Mouse (Mus musculus): ENCODE results near the gene Mgat3. TPM values are rescaled to one million over a fixed set of nuclear protein-coding genes. Genes with fewer than 3 reads are reported as not detected.

Mgat3 gene
- polyA plus RNA-seq, 1 experiment from 2014 or later, result 0.55 TPM

GRCm38 (mm10) chr15:80133682-80134449 lies 39.7 kb upstream of the Mgat3 start:
- H3K4me3 ChIP-seq (ENCODE audit: low read depth, low read length), result peak overlapping the region; percentile 87
- H3K36me3 ChIP-seq (ENCODE audit: control insufficient read depth, insufficient read depth), result peaks cover 5% of the 10 kb centered on the region; the same call in 1 of the 2 replicates
- H3K27ac ChIP-seq (ENCODE audit: low read length), result peak overlapping the region; percentile 98
- peak; percentile 9 for ATAC-seq (ENCODE audit: low read depth)
- WGBS (ENCODE audit: insufficient replicate concordance), result 1% methylated on average over 14 of the region's 14 CpGs
- peak overlapping the region; percentile 93 for H3K4me2 ChIP-seq (ENCODE audit: low read depth, low read length)
- no peaks in the 10 kb centered on the region for H3K9me3 ChIP-seq (replicated peaks; ENCODE audit: control insufficient read depth, low read length)
- peak overlapping the region; percentile 91 for H3K9ac ChIP-seq (ENCODE audit: low read depth, low read length)
- H3K27me3 ChIP-seq (ENCODE audit: control insufficient read depth, insufficient read depth, low read depth, low read length), result no peaks in the 10 kb centered on the region
- H3K4me1 ChIP-seq (ENCODE audit: control insufficient read depth, low read depth, low read length), result peaks cover 75% of the 10 kb centered on the region

DNA sequence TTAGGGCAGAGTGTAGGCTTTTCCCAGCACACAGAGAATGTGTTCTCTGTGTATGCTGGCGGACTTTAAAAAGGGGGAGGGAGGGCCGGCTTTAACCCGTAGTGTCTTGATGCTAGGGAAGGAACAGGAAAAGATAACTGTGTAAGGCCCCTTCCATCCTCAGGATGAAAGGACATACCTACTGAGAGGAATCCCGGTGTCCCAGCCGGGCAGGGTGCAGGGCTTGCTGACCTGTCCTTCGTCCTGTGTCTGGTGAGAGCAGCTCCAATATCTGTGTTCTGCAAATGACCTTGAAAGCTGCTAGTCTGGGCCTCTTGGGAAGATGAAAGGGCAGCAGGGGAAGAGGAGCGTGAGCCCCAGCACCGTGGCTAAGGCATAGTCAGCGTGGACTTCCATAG lies 39.1 kb upstream of the Mgat3 start:
- WGBS (ENCODE audit: insufficient replicate concordance), result 38% methylated on average over 9 of the region's 9 CpGs
- H3K36me3 ChIP-seq (ENCODE audit: control insufficient read depth, insufficient read depth), result peaks cover 5% of the 10 kb centered on the region; the same call in 1 of the 2 replicates
- no peaks in the 10 kb centered on the region for H3K27me3 ChIP-seq (ENCODE audit: control insufficient read depth, insufficient read depth, low read depth, low read length)
- peak overlapping the region; percentile 98 for H3K27ac ChIP-seq (ENCODE audit: low read length)
- peak overlapping the region; percentile 91 for H3K9ac ChIP-seq (ENCODE audit: low read depth, low read length)
- H3K4me1 ChIP-seq (ENCODE audit: control insufficient read depth, low read depth, low read length), result peaks cover 74% of the 10 kb centered on the region
- no peaks in the 10 kb centered on the region for H3K9me3 ChIP-seq (replicated peaks; ENCODE audit: control insufficient read depth, low read length)
- peak overlapping the region; percentile 87 for H3K4me3 ChIP-seq (ENCODE audit: low read depth, low read length)
- ATAC-seq (ENCODE audit: low read depth), result no peak
- peak overlapping the region; percentile 93 for H3K4me2 ChIP-seq (ENCODE audit: low read depth, low read length)

- Histone ChIP-seq H3K27ac (ENCODE audit: low read length) (no peak overlapping the region), H3K9me3 (replicated peaks; ENCODE audit: control insufficient read depth, low read length) (no peaks in the 10 kb centered on the region), H3K4me3 (ENCODE audit: low read depth, low read length) (no peak overlapping the region), H3K36me3 (ENCODE audit: control insufficient read depth, insufficient read depth) (peaks cover 5% of the 10 kb centered on the region; the same call in 1 of the 2 replicates), H3K9ac (ENCODE audit: low read depth, low read length) (no peak overlapping the region), H3K27me3 (ENCODE audit: control insufficient read depth, insufficient read depth, low read depth, low read length) (no peaks in the 10 kb centered on the region), H3K4me2 (ENCODE audit: low read depth, low read length) (no peak overlapping the region), H3K4me1 (ENCODE audit: control insufficient read depth, low read depth, low read length) (peaks cover 63% of the 10 kb centered on the region)
- 82% methylated on average over 2 of the region's 2 CpGs for WGBS (ENCODE audit: insufficient replicate concordance)
- no peak for ATAC-seq (ENCODE audit: low read depth)
Measured at GRCm38 (mm10) chr15:80135499-80135898, 38.0 kb upstream of the Mgat3 start.

DNA sequence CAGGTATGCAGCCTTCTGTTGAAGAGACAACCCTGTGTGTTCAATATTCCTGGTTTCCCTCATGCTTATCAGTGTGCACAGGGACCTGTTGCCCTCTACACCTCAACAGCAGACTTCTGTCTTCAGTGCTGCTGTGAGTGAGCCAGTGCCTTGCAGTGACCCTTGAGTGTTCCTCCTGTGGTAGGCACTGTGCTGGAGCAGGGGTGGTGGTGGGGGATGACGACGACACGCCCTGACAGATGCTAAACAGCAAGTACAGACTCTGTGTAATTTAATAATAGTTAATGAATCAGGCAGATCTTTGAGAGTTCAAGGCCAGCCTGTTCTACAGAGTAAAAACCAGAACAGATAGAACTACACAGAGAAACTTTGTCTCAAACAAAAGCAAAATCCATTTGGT lies 36.9 kb upstream of the Mgat3 start:
- Histone ChIP-seq H3K36me3 (ENCODE audit: control insufficient read depth, insufficient read depth) (peaks cover 12% of the 10 kb centered on the region), H3K4me2 (ENCODE audit: low read depth, low read length) (no peak overlapping the region), H3K9me3 (replicated peaks; ENCODE audit: control insufficient read depth, low read length) (no peaks in the 10 kb centered on the region), H3K9ac (ENCODE audit: low read depth, low read length) (no peak overlapping the region), H3K27me3 (ENCODE audit: control insufficient read depth, insufficient read depth, low read depth, low read length) (no peaks in the 10 kb centered on the region), H3K4me1 (ENCODE audit: control insufficient read depth, low read depth, low read length) (peaks cover 53% of the 10 kb centered on the region), H3K27ac (ENCODE audit: low read length) (no peak overlapping the region), H3K4me3 (ENCODE audit: low read depth, low read length) (no peak overlapping the region)
- 83% methylated on average over 3 of the region's 3 CpGs for WGBS (ENCODE audit: insufficient replicate concordance)
- no peak for ATAC-seq (ENCODE audit: low read depth)

DNA sequence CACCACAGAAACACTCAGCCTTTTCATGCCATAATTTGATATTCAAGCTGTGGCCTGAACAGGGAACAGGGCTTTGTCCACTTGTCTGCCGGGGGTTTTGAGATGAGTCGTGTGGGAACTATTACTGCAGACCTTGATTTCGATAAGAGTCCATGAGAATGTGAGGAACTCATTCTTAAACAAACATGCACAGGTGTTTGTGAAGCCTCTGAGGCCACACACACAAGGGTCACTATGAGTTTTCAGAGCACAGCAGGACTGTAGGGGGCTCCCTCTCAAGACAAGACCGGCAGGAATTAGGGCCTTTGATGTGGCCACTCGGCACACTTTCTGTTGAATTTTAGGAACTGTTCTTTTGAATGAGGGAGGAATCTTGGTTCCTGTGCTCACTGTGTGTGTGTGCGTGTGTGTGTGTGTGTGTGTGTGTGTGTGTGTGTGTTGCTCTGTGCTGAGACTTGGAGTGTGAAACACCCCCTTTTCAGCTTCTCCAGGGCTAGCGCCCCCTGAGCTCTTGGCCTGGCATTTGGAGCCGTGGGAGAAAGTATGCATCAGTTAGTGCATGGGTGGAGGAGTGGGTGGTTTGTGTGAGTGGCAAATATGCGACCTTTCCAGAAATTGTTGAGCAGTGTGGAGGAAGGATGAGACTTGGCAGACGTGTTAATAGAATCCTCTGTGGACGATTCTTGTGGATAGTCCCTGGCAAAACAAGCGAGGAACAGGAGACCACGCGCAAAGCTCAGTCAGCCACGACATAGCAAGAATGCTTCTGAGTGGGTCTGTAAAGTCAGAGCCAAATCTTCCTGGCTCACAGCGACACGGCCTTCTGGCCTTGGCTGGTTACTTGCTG lies 35.4 kb upstream of the Mgat3 start:
- Histone ChIP-seq H3K9ac (ENCODE audit: low read depth, low read length) (no peak overlapping the region), H3K4me1 (ENCODE audit: control insufficient read depth, low read depth, low read length) (peaks cover 43% of the 10 kb centered on the region), H3K4me2 (ENCODE audit: low read depth, low read length) (no peak overlapping the region), H3K36me3 (ENCODE audit: control insufficient read depth, insufficient read depth) (peaks cover 18% of the 10 kb centered on the region), H3K27ac (ENCODE audit: low read length) (no peak overlapping the region; the same call in 1 of the 2 replicates), H3K27me3 (ENCODE audit: control insufficient read depth, insufficient read depth, low read depth, low read length) (no peaks in the 10 kb centered on the region), H3K9me3 (replicated peaks; ENCODE audit: control insufficient read depth, low read length) (no peaks in the 10 kb centered on the region), H3K4me3 (ENCODE audit: low read depth, low read length) (no peak overlapping the region)
- 75% methylated on average over 17 of the region's 17 CpGs for WGBS (ENCODE audit: insufficient replicate concordance)
- ATAC-seq (ENCODE audit: low read depth), result no peak

DNA sequence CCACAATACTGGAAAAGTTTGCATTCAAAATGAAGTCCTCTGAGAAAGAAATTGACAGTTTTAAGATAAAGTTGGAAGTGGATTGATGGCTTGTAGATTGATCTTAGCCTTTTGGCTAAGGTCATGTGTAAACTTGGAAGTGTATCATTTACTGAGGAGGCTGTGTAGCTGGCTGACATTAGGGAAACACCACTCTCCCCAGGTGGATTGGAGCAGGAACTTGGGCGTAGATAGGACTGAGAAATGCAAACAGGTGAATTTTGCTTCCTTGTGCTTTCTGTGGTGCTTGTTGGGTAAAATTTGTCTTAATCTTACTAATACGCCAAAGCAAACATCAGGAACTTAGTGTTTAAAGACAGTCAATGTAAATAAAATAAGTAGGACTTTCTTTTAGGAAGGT lies 33.2 kb upstream of the Mgat3 start:
- peaks cover 30% of the 10 kb centered on the region for H3K4me1 ChIP-seq (ENCODE audit: control insufficient read depth, low read depth, low read length)
- H3K27ac ChIP-seq (ENCODE audit: low read length), result no peak overlapping the region
- peaks cover 18% of the 10 kb centered on the region for H3K36me3 ChIP-seq (ENCODE audit: control insufficient read depth, insufficient read depth)
- WGBS (ENCODE audit: insufficient replicate concordance), result 85% methylated on average over 2 of the region's 2 CpGs
- no peak overlapping the region for H3K4me2 ChIP-seq (ENCODE audit: low read depth, low read length)
- ATAC-seq (ENCODE audit: low read depth), result no peak
- H3K9me3 ChIP-seq (replicated peaks; ENCODE audit: control insufficient read depth, low read length), result no peaks in the 10 kb centered on the region
- H3K9ac ChIP-seq (ENCODE audit: low read depth, low read length), result no peak overlapping the region
- no peaks in the 10 kb centered on the region for H3K27me3 ChIP-seq (ENCODE audit: control insufficient read depth, insufficient read depth, low read depth, low read length)
- H3K4me3 ChIP-seq (ENCODE audit: low read depth, low read length), result no peak overlapping the region

DNA sequence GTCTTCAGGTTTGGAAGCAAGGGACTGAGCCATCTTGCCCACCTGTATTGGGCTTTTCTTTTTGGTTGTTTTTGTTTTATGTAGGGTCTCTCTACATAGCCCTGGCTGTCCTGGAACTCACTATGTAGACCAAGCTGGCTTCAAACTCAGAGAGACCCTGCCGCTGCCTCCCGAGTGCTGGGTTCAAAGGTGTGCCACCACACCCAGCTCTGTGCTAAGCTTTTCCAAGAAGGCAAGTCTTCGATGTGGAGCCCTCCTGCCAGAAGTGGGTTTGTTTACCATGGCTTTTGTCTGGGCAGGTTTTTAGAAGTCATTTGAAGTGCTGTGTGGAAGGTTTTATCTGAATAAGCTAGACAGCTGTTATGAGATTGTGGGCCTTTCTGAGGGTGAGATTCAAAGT lies 32.6 kb upstream of the Mgat3 start:
- Histone ChIP-seq H3K4me2 (ENCODE audit: low read depth, low read length) (no peak overlapping the region), H3K36me3 (ENCODE audit: control insufficient read depth, insufficient read depth) (peaks cover 18% of the 10 kb centered on the region), H3K4me1 (ENCODE audit: control insufficient read depth, low read depth, low read length) (peaks cover 25% of the 10 kb centered on the region), H3K9ac (ENCODE audit: low read depth, low read length) (no peak overlapping the region), H3K4me3 (ENCODE audit: low read depth, low read length) (no peak overlapping the region), H3K27me3 (ENCODE audit: control insufficient read depth, insufficient read depth, low read depth, low read length) (no peaks in the 10 kb centered on the region), H3K9me3 (replicated peaks; ENCODE audit: control insufficient read depth, low read length) (no peaks in the 10 kb centered on the region), H3K27ac (ENCODE audit: low read length) (no peak overlapping the region)
- no peak for ATAC-seq (ENCODE audit: low read depth)
- WGBS (ENCODE audit: insufficient replicate concordance), result 86% methylated on average over 3 of the region's 3 CpGs

DNA sequence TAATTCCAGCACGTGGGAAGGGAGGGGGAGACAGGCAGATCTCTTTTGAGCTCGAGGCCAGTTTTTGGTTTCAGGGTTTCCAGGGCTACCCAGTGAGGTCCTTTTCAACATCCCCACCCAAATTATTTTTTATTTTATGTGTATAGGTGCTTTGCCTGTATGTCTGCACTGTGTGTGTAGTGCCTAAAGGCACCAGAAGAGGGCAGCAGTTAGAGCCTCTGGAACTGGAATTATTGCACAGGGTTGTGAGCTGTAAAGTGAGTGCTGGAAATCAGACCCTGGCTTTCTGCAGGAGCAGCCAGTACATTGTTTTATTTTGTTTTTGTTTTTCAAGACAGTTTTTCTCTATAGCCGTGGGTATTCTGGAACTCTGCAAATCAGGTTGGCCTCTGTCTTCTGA lies 31.4 kb upstream of the Mgat3 start:
- Histone ChIP-seq H3K4me1 (ENCODE audit: control insufficient read depth, low read depth, low read length) (peaks cover 17% of the 10 kb centered on the region), H3K27me3 (ENCODE audit: control insufficient read depth, insufficient read depth, low read depth, low read length) (no peaks in the 10 kb centered on the region), H3K36me3 (ENCODE audit: control insufficient read depth, insufficient read depth) (peaks cover 14% of the 10 kb centered on the region), H3K9ac (ENCODE audit: low read depth, low read length) (no peak overlapping the region), H3K9me3 (replicated peaks; ENCODE audit: control insufficient read depth, low read length) (no peaks in the 10 kb centered on the region), H3K4me3 (ENCODE audit: low read depth, low read length) (no peak overlapping the region), H3K4me2 (ENCODE audit: low read depth, low read length) (no peak overlapping the region), H3K27ac (ENCODE audit: low read length) (no peak overlapping the region)
- WGBS (ENCODE audit: insufficient replicate concordance), result 89% methylated on average over 3 of the region's 3 CpGs
- no peak for ATAC-seq (ENCODE audit: low read depth)

GRCm38 (mm10) chr15:80143760-80144159 lies 29.8 kb upstream of the Mgat3 start:
- Histone ChIP-seq H3K9me3 (replicated peaks; ENCODE audit: control insufficient read depth, low read length) (no peaks in the 10 kb centered on the region), H3K36me3 (ENCODE audit: control insufficient read depth, insufficient read depth) (peaks cover 13% of the 10 kb centered on the region), H3K4me3 (ENCODE audit: low read depth, low read length) (no peak overlapping the region), H3K4me1 (ENCODE audit: control insufficient read depth, low read depth, low read length) (peaks cover 5% of the 10 kb centered on the region), H3K4me2 (ENCODE audit: low read depth, low read length) (no peak overlapping the region), H3K27ac (ENCODE audit: low read length) (no peak overlapping the region), H3K27me3 (ENCODE audit: control insufficient read depth, insufficient read depth, low read depth, low read length) (no peaks in the 10 kb centered on the region), H3K9ac (ENCODE audit: low read depth, low read length) (no peak overlapping the region)
- WGBS (ENCODE audit: insufficient replicate concordance), result 80% methylated on average over 6 of the region's 6 CpGs
- ATAC-seq (ENCODE audit: low read depth), result no peak
